Mouse (Mus musculus) neural tube, embryonic 10.5 days (tissue): ENCODE data around the gene Mical3.

Experiments used
- DNase-seq: peaks from one replicate; pipeline ENCODE4 v3.0.0-alpha.2; 2017; ENCODE audit warnings: low spot score; ENCODE audit errors: extremely low spot score

The Mical3 gene

DNA sequence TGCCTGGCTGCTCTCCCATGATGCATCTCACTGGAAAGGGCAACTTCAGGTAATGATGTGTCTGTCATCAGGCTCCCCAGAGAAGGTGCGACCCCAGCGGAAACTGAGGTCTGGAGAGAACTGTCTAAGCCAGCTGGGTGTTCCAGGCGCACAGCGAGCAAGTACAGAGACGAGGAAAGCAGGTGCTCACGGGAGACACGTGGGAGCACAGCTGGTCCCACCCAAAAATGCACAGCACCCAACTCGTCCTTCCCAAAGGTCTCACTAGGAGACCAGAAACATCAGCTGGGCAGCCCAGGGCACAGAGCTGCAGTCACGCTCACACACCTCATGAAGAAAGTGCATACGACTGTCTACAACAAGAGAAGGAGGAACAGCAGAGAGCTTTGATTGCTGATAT lies 43.7 kb downstream of the Mical3 start:
- no peak for DNase-seq

- no peak for DNase-seq
These were observed 44.6 kb downstream of the Mical3 start for GRCm38 (mm10) chr6:121086226-121086625.

DNA sequence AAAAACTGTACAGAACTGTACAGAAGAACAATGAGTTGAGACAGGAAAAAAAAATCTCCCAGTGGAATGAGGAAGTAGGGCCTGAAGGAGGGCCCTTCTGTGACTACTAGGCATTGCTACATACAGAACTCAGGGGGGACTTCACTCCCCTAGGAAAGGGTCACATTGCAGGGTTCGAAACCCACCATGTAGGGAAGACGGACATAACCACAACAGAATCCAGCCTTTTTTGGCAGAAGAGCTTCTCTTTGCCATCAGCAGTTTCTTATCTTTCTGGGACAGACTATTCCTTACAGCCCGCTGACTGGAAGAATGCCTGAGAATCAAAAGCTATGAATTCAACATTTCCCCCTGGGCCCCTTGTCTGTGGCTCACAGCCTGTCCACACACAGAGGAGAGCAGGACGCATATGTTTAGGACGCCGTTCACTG lies 46.7 kb downstream of the Mical3 start:
- DNase-seq, result no peak

DNA sequence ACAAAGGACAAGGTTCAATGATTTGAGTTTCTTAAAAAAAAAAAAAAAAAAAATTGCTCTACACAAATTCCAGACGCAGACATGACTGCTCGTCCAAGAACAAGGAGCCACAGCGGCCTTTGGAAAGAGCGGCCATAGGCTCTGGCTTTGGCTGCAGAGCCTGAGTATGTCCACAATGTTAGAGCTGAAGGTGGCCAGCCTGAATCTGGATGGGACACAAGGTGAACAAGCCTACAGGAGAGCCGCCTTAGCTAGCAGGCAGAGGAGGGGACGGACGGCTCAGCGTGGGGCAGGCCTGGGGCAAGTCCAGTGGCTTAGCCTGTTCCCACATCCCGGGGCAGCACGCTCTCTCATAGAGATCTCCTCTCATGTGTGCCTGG lies 48.7 kb downstream of the Mical3 start:
- DNase-seq, result peak; percentile 30

GRCm38 (mm10) chr6:121081288-121082093 lies 49.3 kb downstream of the Mical3 start:
- DNase-seq, result peak; percentile 24

DNA sequence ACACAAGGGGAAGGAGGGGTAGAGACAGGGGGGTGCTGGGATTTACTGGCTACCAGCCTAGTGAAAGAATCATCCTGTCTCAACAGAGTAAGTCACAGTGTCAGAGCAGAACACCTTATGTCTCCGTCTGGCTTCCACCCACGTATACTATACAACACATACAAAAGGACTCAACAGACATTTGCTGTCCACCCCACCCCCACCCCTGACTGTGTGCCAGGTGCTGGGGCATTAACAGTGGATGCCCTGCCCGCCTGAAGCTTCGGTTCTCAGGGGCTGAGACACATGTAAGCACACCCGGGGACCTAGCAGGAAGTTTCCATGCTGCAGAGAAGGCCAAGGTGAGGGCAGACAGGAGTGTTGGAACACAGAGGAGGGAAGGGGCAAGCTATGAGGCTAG lies 52.6 kb downstream of the Mical3 start:
- DNase-seq, result no peak

- no peak for DNase-seq
These were observed 53.8 kb downstream of the Mical3 start for GRCm38 (mm10) chr6:121076929-121077566.

- DNase-seq, result no peak
These were observed 55.0 kb downstream of the Mical3 start for GRCm38 (mm10) chr6:121075763-121076162.

DNA sequence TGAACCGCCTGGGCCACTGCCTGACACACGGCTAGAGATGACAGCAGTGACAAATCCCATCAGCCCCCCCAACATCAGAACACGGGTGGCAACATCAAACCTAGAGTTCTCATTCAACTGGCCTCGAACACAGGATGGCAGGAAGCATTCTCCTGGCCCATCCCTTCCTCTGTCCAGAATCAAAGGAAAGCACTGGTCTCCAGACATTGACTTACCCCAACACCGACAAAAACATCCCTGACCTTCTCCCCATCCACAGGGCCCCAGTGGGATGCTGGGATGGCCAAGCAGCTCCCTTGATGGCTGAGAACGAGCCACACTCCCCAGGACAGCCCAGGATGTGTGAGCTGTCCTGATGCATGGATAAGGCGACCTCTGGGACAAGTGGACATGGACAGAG lies 57.5 kb downstream of the Mical3 start:
- DNase-seq, result no peak

- DNase-seq, result no peak
These were observed 58.2 kb downstream of the Mical3 start for GRCm38 (mm10) chr6:121072615-121073014.

GRCm38 (mm10) chr6:121070584-121071230 lies 60.1 kb downstream of the Mical3 start:
- DNase-seq, result no peak

DNA sequence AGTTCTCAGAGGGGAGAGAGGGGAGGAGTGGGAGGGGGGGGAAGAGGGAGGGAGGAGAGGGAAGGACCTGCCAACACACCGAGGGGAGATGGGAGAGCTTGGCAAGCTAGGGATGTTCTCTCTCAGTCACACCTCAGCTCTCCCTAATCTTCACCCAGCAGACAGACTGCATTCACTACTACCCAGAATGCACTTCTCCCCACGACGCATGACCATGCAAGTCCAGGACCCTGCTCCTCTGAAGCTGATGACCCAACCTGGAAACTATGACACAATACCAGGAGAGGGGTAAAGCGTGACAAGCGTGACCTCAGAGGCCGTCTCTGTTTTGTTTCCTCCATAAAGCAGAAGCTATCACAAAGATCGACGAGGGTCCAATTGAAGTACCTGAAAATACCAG lies 61.6 kb downstream of the Mical3 start:
- DNase-seq, result no peak

DNA sequence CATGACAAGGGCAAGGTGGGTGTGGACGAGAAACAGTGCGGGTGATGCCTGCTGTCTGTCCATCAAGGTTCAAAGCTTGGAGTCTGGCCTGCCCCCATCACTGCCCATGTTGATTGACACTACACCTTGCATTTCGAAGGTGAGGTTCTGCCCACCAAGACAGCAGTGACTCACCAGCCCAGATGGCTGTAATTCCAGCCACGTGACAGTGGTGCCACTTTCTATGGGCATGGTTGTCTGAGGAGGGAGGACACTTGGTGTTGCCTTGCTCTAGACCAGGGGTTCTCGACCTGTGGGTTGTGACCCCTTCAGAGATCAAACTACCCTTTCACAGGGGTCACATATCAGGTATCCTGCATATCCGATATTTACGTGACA lies 62.7 kb downstream of the Mical3 start:
- DNase-seq, result no peak

DNA sequence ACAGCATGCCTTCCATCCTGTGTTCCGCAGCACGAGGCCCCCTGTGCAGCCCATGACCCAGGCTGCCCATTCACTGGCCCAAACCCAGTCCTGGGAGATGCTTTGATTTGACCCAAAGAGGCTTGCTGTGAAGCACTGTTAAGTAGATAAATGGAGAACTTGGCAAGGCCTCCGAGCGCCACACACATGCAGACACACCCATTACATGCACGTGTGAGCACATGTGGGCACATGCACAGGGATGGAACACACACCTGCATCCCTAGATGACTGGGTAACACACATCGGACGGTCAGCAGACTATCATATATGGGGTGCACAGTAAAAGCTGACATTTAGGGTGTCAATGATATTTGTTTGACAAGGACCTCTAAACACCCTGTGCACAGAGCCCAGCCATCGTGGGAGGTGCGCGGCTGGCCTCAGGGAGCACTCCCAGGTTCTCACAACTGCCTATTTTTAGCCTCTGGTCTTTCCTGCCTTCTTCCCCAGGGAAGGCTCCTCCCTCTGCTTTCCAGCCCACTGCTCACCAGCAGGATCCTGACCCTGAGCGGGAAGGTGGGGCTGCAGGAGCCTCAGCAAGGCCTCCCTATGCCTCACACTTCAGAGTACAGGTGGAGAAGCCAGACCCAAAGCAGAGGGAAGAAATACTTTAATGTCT lies 63.2 kb downstream of the Mical3 start:
- DNase-seq, result no peak

GRCm38 (mm10) chr6:121066761-121067160 lies 64.0 kb downstream of the Mical3 start:
- no peak for DNase-seq

DNA sequence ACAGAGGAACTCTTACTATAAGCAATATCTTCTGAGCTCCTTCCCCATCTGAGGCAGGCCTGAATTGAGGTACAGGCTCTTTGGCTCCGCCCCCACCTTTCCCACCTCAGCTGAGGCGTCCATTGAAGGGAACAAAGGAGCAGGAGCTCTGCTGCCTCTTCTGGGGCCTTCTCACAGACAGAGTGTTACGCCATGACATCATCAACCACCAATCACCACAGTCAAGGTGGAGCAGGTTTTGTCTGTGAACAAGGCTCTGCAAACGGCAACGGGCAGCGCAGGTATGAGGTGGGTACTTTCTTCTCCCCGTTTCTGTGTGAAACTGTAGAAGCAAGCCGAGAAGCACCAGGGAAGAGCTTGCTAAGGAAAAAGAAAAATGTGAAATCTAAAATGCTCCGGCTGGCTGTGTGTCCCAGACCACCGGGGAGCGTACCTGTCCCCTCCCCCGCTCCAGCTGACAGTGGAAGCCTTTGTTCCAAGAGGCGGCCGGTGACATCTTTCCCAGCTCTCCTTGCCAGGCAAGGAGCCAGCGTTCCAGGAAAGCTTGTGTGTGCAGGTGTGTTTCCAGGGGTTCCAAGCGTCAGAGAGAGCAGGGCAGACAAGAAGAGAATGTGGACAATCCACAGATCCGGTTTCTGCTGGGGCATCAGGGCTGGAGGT lies 66.3 kb downstream of the Mical3 start:
- no peak for DNase-seq

DNA sequence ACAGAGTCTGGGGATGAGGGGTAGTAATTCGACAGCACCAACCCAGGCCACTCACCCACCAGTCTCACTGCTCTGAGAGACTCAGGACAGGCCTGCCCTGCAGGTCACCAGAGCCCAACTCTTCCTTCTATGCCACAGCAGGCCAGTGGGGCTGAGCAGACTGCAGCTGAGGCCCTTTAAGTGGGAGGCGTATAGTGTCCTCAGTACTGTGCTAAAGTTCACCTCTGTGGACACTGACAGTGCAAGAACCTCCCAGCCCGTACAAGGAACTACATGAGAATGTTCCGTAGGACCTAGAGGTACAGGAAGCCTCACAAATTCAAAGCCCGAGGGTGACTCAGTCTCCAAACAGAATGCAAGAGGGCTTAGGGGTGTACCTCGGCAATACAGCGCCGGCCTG lies 67.0 kb downstream of the Mical3 start:
- no peak for DNase-seq

DNA sequence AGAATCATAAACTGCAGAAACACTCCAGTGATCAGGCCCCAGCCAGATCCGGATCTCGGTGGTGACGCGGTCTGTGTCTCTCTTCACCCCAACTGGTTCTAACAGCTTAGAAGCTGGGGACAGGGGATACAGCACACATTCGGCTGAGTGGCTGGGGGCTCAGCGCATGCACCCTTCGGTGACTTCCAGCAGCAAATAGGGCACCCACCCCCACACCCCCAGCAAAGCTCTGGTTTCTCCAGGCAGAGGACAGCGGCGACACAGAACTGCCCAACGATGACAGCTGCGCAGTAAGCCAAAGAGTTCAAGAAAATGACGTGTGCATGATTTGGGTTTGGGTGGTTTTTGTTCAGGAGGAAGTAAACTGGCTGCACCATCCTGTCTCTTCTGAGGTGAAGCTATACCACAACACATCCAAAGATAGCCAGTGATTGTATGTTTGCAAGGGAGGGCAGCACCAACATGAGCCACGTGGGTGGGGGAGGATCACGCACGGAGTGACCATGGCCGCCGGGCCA lies 67.8 kb downstream of the Mical3 start:
- no peak for DNase-seq

GRCm38 (mm10) chr6:121058039-121058438 lies 72.8 kb downstream of the Mical3 start:
- DNase-seq, result no peak

DNA sequence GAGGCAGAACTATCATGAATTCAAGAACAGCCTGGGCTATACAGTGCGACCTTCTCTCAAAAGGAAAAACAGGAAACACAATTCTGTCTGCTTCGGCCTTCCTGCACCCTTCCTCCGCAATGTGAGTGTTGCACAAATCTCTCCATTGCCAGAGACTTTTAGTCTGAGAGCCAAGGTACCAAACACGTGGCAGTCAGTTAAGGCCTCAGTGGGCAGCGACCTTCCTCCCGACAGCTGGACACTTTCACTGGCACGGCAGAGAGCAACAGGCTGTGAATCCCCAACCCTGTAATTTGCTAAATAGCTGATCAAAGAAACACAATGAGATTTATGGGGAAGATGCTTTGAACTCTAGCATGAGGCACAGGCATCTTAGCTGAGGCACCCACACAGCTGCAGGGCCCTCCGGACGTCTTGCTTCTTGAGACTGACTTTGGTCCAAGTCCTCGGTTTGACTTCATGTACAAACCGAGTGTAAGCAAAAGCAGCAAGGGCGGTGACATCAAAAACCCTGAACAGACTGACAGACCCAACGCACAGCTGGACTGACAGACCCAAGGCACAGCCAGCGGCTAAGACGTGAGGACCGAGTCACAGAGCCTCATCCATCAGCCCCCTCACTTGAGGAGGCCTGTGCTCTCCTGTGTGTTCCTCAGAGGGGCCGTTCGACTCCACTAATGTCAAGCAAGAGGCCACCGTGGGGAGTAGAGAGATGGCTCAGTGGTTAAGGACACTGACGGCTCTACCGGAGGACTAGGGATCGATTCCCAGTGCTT lies 73.4 kb downstream of the Mical3 start:
- DNase-seq, result no peak

DNA sequence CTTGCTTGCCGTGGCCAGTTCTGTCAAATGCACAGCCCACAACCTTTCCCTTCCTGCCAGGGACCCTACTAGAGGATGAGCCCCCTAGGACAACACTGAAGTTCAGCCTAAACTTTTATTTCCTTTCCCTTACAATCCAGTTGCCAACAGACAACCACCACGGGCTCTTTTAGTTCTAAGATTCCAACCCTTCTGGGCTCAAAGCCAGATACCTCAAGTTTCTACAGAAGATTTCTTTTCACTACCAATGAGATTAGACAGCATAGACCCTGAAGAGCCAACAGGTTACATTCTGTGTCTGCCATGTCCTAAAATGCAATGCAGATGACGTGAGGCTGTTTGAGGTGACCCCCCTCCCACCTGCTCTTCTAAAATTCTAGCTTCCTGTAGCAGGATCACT lies 75.3 kb downstream of the Mical3 start:
- DNase-seq, result no peak
